In the genomic region with DNA sequence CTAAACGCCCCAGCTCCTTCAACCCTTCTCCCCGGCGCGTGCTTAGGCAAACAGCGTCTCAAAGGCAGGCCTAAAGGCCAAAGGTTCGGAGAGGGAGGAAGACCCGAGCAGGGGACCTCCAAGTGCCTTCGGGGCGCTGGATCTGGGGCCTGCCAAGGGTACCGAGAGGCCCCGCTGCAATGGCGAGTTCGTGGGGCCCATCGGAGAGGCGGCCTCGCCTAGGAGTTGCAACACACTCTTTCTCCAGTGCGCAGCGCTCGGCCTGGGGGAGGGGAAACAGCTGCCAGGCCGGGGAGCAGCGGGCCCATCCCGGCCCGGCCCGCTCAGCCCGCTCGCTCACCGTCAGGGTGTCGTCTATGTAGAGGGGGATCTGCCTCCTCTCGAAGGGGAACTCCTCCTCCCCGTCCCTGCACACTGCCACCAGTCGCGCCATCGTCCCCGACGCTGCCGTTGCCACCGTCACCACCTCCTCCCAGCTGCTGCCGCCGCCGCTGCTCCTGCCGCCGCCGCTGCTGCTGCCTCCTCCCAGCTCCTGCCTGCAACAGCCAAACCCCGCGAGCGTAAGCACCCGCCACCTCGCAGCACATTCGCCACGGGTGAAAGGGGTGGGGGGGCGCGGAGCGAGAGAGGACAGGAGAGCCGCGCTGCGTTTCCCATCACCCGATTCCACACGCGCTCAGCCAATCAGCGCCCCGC, we compare ENCODE assay signal across 8 mouse cellular contexts. TPM values are rescaled to one million over a fixed set of nuclear protein-coding genes. Genes with fewer than 3 reads are reported as not detected.
DNase-seq lines count a peak whose midpoint lies in the region; ATAC-seq and TF ChIP-seq lines count a peak whose summit lies in the region.

No protein-coding gene starts in this region.

- no peak for TF ChIP-seq CTCF in kidney, postnatal 0 days (IDR thresholded peaks at IDR 0.05; ENCODE audit: low read depth)

- peak overlapping the region; percentile 98 for H3K9ac ChIP-seq in heart, embryonic 13.5 days
- H3K9ac ChIP-seq in kidney, postnatal 0 days (ENCODE audit: low read depth, low read length), result peak overlapping the region; percentile 92
- peak overlapping the region; percentile 98 for H3K9ac ChIP-seq in liver, embryonic 11.5 days (ENCODE audit: low read depth, low read length)

- peaks cover 59% of the 10 kb centered on the region for H3K79me2 ChIP-seq in myocyte (ENCODE audit: control insufficient read depth, insufficient read depth)

- H3K4me1 ChIP-seq in heart, embryonic 13.5 days, result peaks cover 37% of the 10 kb centered on the region
- H3K4me1 ChIP-seq in kidney, postnatal 0 days (replicated peaks; ENCODE audit: insufficient read depth, low read length), result peaks cover 10% of the 10 kb centered on the region; the same call in 1 of the 2 replicates
- H3K4me1 ChIP-seq in liver, embryonic 11.5 days (replicated peaks; ENCODE audit: control insufficient read depth, insufficient read depth, low read length), result peaks cover 31% of the 10 kb centered on the region

- H3K27ac ChIP-seq in heart, embryonic 13.5 days (replicated peaks), result peak overlapping the region; percentile 94
- H3K27ac ChIP-seq in kidney, postnatal 0 days, result peak overlapping the region; percentile 93
- peak overlapping the region; percentile 99 for H3K27ac ChIP-seq in liver, embryonic 11.5 days (ENCODE audit: low read depth, low read length)

- WGBS in heart, embryonic 13.5 days, result under 1% methylated on average over 61 of the region's 61 CpGs
- WGBS in kidney, postnatal 0 days, result 2% methylated on average over 44 of the region's 61 CpGs
- 1% methylated on average over 61 of the region's 61 CpGs for WGBS in liver, embryonic 11.5 days

- ATAC-seq in erythroid progenitor cell, adult 5-6 weeks (replicated peaks; ENCODE audit: low FRiP score, poor library complexity, severe bottlenecking), result peak; percentile 63
- peak; percentile 74 for ATAC-seq in heart, embryonic 13.5 days (ENCODE audit: extremely low read depth, insufficient number of reproducible peaks, low FRiP score, low TSS enrichment)
- ATAC-seq in kidney, postnatal 0 days (replicated peaks; ENCODE audit: low FRiP score, low read depth), result peak; percentile 79
- peak; percentile 70 for ATAC-seq in liver, embryonic 11.5 days (replicated peaks; ENCODE audit: low FRiP score)

- H3K36me3 ChIP-seq in heart, embryonic 13.5 days, result peaks cover 16% of the 10 kb centered on the region
- no peaks in the 10 kb centered on the region for H3K36me3 ChIP-seq in kidney, postnatal 0 days (ENCODE audit: insufficient read depth, low read length)
- H3K36me3 ChIP-seq in liver, embryonic 11.5 days (ENCODE audit: control insufficient read depth, insufficient read depth, low read length), result no peaks in the 10 kb centered on the region
- H3K36me3 ChIP-seq in myocyte (ENCODE audit: control insufficient read depth, insufficient read depth), result no peaks in the 10 kb centered on the region

- TF ChIP-seq POLR2A in myocyte (IDR thresholded peaks at IDR 0.05; ENCODE audit: insufficient read length, low read depth), result peak; percentile 95

- H3K4me2 ChIP-seq in heart, embryonic 13.5 days, result peak overlapping the region; percentile 93
- peak overlapping the region; percentile 85 for H3K4me2 ChIP-seq in kidney, postnatal 0 days (ENCODE audit: low read length)
- H3K4me2 ChIP-seq in liver, embryonic 11.5 days, result peak overlapping the region; percentile 72
- peak overlapping the region; percentile 88 for H3K4me2 ChIP-seq in myocyte (ENCODE audit: low read depth)

- H3K27me3 ChIP-seq in heart, embryonic 13.5 days (replicated peaks), result no peaks in the 10 kb centered on the region
- no peaks in the 10 kb centered on the region for H3K27me3 ChIP-seq in kidney, postnatal 0 days (ENCODE audit: insufficient read depth, low read length)
- no peaks in the 10 kb centered on the region for H3K27me3 ChIP-seq in liver, embryonic 11.5 days (replicated peaks; ENCODE audit: control insufficient read depth, insufficient read depth, low read length)
- H3K27me3 ChIP-seq in myocyte (ENCODE audit: control insufficient read depth, insufficient read depth, insufficient read length), result no peaks in the 10 kb centered on the region

- peak; percentile 97 for DNase-seq in CD4-positive, CD25-positive, alpha-beta regulatory T cell, adult 2 months (ENCODE audit: low read depth, low spot score)
- DNase-seq in brain, embryonic 18.5 days (ENCODE audit: low read depth, low spot score), result peak; percentile 91
- DNase-seq in kidney, postnatal 0 days (ENCODE audit: low spot score), result peak; percentile 97
- peak; percentile 94 for DNase-seq in liver, embryonic 11.5 days (ENCODE audit: low spot score)
- peak; percentile 93 to 96 for DNase-seq in spleen, postnatal 4 days (ENCODE audit: low spot score in 2 of 2)

- H3K4me3 ChIP-seq in heart, embryonic 13.5 days, result peak overlapping the region; percentile 97
- peak overlapping the region; percentile 85 for H3K4me3 ChIP-seq in kidney, postnatal 0 days (replicated peaks; ENCODE audit: low read depth, low read length)
- H3K4me3 ChIP-seq in liver, embryonic 11.5 days (ENCODE audit: low read depth, low read length), result peak overlapping the region; percentile 79
- peak overlapping the region; percentile 71 for H3K4me3 ChIP-seq in myocyte

- no peaks in the 10 kb centered on the region for H3K9me3 ChIP-seq in heart, embryonic 13.5 days
- no peaks in the 10 kb centered on the region for H3K9me3 ChIP-seq in kidney, postnatal 0 days (replicated peaks; ENCODE audit: low read length)
- H3K9me3 ChIP-seq in liver, embryonic 11.5 days (ENCODE audit: control insufficient read depth, low read length), result no peaks in the 10 kb centered on the region

- H3ac ChIP-seq in myocyte (ENCODE audit: control insufficient read depth, insufficient read length), result peak overlapping the region; percentile 89

TF ChIP-seq in myocyte, 11 proteins besides CTCF, POLR2A, EP300 and RAD21:
- TF ChIP-seq USF1 (IDR thresholded peaks at IDR 0.05; ENCODE audit: low read depth) (no peak), CEBPB (IDR thresholded peaks at IDR 0.05; ENCODE audit: insufficient read depth, poor library complexity, severe bottlenecking) (0 out of 2 replicates have a peak, but pooled peaks have one; percentile 45), MYOD1 (IDR thresholded peaks at IDR 0.05; ENCODE audit: control insufficient read depth in 1 of 3, insufficient read length in 2 of 3, low read depth in 2 of 3) (peak in 2 of 3 experiments; percentile 37 to 39), E2F4 (IDR thresholded peaks at IDR 0.05; ENCODE audit: insufficient read depth) (peak; percentile 56), POLR2AphosphoS2 (IDR thresholded peaks at IDR 0.05; ENCODE audit: insufficient read length, low read depth) (peak; percentile 88), TCF3 (IDR thresholded peaks at IDR 0.05; ENCODE audit: insufficient read length, low read depth) (peak; percentile 15), MYOG (IDR thresholded peaks at IDR 0.05; ENCODE audit: control insufficient read depth in 1 of 3, insufficient read depth in 1 of 3, insufficient read length in 2 of 3, low read depth in 2 of 3) (peak; percentile 26 to 71 (median 67)), REST (IDR thresholded peaks at IDR 0.05; ENCODE audit: insufficient read depth, insufficient read length) (no peak), MAX (IDR thresholded peaks at IDR 0.05; ENCODE audit: low read depth) (no peak)

RNA-seq across cellular contexts. Expression of gene Ggnbp2, which starts 0.9 kb away (rescaled TPM):
- 268 and 506 TPM in 2 replicates for total RNA-seq in erythroid progenitor cell, adult 5-6 weeks (2015; ENCODE audit: low replicate concordance)
- 686 and 829 TPM in 2 replicates for total RNA-seq in erythroid progenitor cell, adult 5-6 weeks (2017; ENCODE audit: low replicate concordance)
- 41.7 and 49.8 TPM in 2 replicates for polyA plus RNA-seq in heart, embryonic 13.5 days (2015; fragmentation: Nextera tagmentation; extraction: Ambion mirVana)
- polyA plus RNA-seq in kidney, postnatal 0 days (2015; fragmentation: Nextera tagmentation; extraction: Ambion mirVana), result 56.4 and 57.5 TPM in 2 replicates
- polyA plus RNA-seq in liver, embryonic 11.5 days (2014; fragmentation: Nextera tagmentation; extraction: Ambion mirVana), result 78.0 and 80.2 TPM in 2 replicates
- 24.8 TPM for polyA plus RNA-seq in myocyte (2012; fragmentation: generic; extraction: Trizol)

RNA-seq across cellular contexts. Expression of gene Myo19, which starts 10.3 kb away (rescaled TPM):
- total RNA-seq in erythroid progenitor cell, adult 5-6 weeks (2015; ENCODE audit: low replicate concordance), result 6.1 and 15.5 TPM in 2 replicates
- 6.5 and 10.5 TPM in 2 replicates for total RNA-seq in erythroid progenitor cell, adult 5-6 weeks (2017; ENCODE audit: low replicate concordance)
- 5.7 TPM in 2 replicates for polyA plus RNA-seq in heart, embryonic 13.5 days (2015; fragmentation: Nextera tagmentation; extraction: Ambion mirVana)
- 12.6 and 13.2 TPM in 2 replicates for polyA plus RNA-seq in kidney, postnatal 0 days (2015; fragmentation: Nextera tagmentation; extraction: Ambion mirVana)
- 10.3 and 12.4 TPM in 2 replicates for polyA plus RNA-seq in liver, embryonic 11.5 days (2014; fragmentation: Nextera tagmentation; extraction: Ambion mirVana)
- 4.8 TPM for polyA plus RNA-seq in myocyte (2012; fragmentation: generic; extraction: Trizol)

RNA-seq across cellular contexts. Expression of gene Pigw, which starts 10.4 kb away (rescaled TPM):
- 1.7 and 4.7 TPM in 2 replicates for total RNA-seq in erythroid progenitor cell, adult 5-6 weeks (2015; ENCODE audit: low replicate concordance)
- 5.0 and 6.9 TPM in 2 replicates for total RNA-seq in erythroid progenitor cell, adult 5-6 weeks (2017; ENCODE audit: low replicate concordance)
- polyA plus RNA-seq in heart, embryonic 13.5 days (2015; fragmentation: Nextera tagmentation; extraction: Ambion mirVana), result 2.9 and 3.1 TPM in 2 replicates
- 2.7 and 2.9 TPM in 2 replicates for polyA plus RNA-seq in kidney, postnatal 0 days (2015; fragmentation: Nextera tagmentation; extraction: Ambion mirVana)
- polyA plus RNA-seq in liver, embryonic 11.5 days (2014; fragmentation: Nextera tagmentation; extraction: Ambion mirVana), result 4.4 and 5.0 TPM in 2 replicates
- 4.5 TPM for polyA plus RNA-seq in myocyte (2012; fragmentation: generic; extraction: Trizol)

RNA-seq across cellular contexts. Expression of gene Dhrs11, which starts 40.9 kb away (rescaled TPM):
- total RNA-seq in erythroid progenitor cell, adult 5-6 weeks (2015; ENCODE audit: low replicate concordance), result 865 and 926 TPM in 2 replicates
- 517 and 556 TPM in 2 replicates for total RNA-seq in erythroid progenitor cell, adult 5-6 weeks (2017; ENCODE audit: low replicate concordance)
- 31.6 and 34.0 TPM in 2 replicates for polyA plus RNA-seq in heart, embryonic 13.5 days (2015; fragmentation: Nextera tagmentation; extraction: Ambion mirVana)
- polyA plus RNA-seq in kidney, postnatal 0 days (2015; fragmentation: Nextera tagmentation; extraction: Ambion mirVana), result 13.8 and 16.1 TPM in 2 replicates
- 115 and 119 TPM in 2 replicates for polyA plus RNA-seq in liver, embryonic 11.5 days (2014; fragmentation: Nextera tagmentation; extraction: Ambion mirVana)
- polyA plus RNA-seq in myocyte (2012; fragmentation: generic; extraction: Trizol), result 13.8 TPM

RNA-seq across cellular contexts. Expression of gene Znhit3, which starts 46.5 kb away (rescaled TPM):
- 9.4 and 26.4 TPM in 2 replicates for total RNA-seq in erythroid progenitor cell, adult 5-6 weeks (2015; ENCODE audit: low replicate concordance)
- total RNA-seq in erythroid progenitor cell, adult 5-6 weeks (2017; ENCODE audit: low replicate concordance), result 6.0 and 14.2 TPM in 2 replicates
- 38.6 and 46.0 TPM in 2 replicates for polyA plus RNA-seq in heart, embryonic 13.5 days (2015; fragmentation: Nextera tagmentation; extraction: Ambion mirVana)
- polyA plus RNA-seq in kidney, postnatal 0 days (2015; fragmentation: Nextera tagmentation; extraction: Ambion mirVana), result 45.2 and 47.5 TPM in 2 replicates
- 85.8 and 91.9 TPM in 2 replicates for polyA plus RNA-seq in liver, embryonic 11.5 days (2014; fragmentation: Nextera tagmentation; extraction: Ambion mirVana)
- 18.5 TPM for polyA plus RNA-seq in myocyte (2012; fragmentation: generic; extraction: Trizol)

Comparison
In these comparisons a context has a peak if more than half of its experiments do, and no peak if none do; other contexts are left out.
1. Peak in every context shown above with its lines: DNase-seq, ATAC-seq, H3K4me3 ChIP-seq and H3K27ac ChIP-seq.